Mouse (Mus musculus): Measurements from ENCODE around the gene Srrm3.

Gene Srrm3

DNA sequence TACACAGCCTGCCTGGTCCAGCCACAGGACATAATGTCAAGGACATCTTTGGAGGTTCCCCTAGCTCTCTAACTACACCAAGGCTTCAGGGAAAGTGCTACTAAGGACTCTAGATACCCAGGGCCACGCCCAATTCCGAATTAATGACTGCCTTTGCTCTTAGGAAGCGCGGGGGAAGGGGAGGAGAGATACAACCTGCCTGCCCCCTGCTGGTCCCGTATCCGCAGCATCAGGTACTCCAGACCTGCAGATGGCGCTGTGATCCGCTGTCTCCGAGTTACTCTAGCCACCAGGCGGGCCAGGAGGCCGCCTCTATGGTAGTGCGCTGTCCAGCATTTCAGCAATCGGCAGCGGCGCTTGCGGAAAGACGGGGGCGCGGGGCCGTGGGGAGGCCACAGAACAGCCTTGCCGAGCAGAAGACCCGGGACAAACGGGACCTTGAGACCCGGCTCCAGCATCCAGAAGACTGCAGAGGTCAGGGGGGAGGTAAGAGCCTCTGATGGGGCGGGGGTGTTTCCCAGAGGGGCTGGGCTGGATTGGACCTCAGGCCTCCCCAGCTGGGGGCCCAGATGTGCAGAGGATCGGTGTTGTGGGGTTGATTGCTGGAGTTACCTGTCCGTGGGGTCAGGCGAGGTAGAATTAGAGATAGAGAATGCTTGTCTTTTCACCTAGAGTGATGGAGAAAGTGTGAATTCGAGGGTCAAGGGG, at the start of gene Srrm3:
Gene Srrm3, plus strand, starts transcription at position 336 of the 708 bp plus-strand sequence.
- peak; percentile 97 to 98 for DNase-seq

DNA sequence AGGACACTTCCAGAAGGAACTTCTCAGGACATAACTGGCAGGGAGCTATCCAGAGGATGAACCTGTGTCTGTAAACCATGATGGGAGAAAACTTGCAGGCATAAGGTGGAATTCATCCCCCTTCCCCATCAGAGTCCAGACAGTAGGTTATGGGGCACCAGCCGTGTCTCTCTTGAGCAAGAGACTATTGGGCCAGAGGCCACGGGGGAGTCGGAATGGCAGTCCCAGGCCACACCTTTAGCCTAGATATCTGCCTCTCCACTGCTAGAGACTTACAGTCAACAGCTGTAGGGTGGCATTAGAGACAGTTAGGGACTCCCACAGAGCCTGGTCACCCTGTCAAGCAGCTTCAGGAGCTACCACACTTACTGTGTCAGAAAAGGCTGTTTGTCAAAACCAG, 44.8 kb upstream of the Srrm3 start:
- DNase-seq, result no peak

DNA sequence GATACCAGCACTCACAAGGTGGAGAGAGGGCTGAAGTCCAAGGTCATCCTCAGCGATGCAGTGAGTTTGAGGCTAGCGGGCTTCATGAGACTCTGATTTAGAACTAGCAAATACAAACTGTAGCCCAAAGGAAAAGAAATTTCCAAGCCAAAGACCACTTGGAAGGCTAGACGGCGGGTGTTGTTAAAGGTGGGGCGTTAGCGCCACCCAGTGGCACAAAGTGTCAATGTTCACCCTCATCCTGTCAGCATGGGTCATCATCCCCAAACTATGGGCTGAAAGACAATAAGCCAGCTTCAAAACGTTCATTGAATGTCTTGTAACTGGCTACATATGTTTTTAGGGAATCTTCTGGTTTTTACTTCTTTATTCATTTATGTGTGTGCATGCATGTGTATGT, 43.2 kb upstream of the Srrm3 start:
- DNase-seq, result peak; percentile 82 to 83

DNA sequence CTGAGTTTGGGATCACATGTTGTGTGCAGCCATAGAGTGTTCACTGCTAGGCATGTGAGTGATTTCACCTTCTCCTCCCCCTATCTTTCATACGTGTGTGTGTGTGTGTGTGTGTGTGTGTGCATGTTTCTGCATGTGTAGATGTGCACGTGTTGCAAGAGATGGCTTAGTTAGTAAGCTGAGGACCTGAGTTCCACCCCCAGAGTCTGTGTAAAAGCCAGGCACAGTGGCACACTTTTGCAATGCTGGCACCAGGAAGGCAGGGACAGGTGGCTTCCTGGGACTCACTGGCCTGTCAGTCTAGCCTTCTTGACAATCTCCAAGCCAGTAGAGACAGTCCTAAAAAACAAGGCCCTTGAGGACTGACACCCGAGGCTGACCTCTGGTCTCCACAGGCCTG, 41.7 kb upstream of the Srrm3 start:
- DNase-seq, result no peak

DNA sequence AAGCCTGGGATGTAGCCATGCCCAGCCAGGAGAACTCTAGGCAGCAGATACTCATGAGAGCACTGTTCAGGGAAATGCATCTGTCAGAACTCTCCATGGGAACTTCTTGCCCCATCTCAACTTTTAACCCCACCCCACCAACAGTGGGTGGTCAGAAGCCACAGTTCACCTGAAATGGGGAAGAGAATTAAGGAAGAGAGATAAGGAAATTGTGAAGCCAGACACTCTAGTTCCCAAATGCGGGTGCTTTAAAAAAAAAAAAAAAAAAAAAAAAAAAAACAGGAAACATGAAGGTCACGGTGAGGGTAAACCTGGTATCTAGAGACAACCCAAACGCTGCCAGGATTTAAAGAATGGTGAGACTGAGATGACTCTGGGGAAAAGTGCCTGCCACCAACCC, 34.2 kb upstream of the Srrm3 start:
- DNase-seq, result no peak

DNA sequence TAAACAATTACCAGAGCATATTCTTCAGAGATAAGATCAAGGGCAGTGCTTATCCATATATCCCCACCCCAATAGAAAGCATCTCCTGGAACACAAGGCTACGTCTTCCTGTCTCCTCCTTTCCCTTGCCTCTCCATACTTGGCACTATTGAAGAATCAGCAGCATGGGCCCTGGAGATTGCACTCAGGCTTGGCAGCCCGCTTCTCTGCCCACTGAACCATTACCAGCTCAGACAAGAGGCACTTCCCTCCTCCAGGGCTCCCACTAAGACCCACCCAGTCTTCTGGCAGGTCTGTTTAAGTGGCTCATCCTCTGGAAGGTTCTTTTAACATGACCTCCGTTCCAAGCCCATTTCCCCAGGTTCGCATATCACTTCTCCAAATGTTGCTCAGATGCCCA, 30.1 kb upstream of the Srrm3 start:
- no peak for DNase-seq

DNA sequence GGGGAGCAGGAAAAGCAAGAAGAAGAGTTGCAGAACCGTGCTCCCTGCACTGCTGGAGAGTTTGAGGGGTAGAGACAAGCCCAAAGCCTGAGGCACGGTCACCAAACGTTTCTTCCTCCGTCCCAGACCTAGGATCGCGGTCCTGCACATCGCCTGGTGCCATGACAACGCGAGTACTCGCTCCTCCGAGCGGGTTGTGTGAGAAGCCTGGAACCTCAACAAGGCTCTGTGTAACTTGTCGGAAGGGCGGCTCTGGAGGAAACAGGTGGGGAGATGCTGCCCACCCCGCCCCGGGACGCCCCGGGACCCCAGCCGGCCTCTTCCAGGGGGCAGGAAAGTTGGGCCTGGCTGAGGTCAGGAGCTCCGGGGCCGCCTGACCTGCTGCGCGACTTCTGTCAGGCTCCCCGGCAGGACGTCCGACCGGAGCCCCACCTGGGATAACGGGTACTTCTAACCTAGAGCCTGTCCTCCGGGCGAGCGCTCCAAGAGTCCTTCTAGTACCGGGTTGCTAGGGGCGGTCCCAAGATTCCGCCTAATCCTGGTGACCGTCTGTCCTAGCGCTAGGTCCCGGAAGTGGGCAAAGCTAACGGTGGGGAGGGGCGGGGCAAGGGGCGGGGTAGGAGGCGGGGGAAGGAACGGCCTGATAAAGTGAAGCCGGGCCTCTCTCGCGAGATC, 28.8 kb upstream of the Srrm3 start, which contains the start of gene Styxl1:
Gene Styxl1, minus strand, starts transcription at position 590 of the 675 bp plus-strand sequence.
- no peak for DNase-seq

DNA sequence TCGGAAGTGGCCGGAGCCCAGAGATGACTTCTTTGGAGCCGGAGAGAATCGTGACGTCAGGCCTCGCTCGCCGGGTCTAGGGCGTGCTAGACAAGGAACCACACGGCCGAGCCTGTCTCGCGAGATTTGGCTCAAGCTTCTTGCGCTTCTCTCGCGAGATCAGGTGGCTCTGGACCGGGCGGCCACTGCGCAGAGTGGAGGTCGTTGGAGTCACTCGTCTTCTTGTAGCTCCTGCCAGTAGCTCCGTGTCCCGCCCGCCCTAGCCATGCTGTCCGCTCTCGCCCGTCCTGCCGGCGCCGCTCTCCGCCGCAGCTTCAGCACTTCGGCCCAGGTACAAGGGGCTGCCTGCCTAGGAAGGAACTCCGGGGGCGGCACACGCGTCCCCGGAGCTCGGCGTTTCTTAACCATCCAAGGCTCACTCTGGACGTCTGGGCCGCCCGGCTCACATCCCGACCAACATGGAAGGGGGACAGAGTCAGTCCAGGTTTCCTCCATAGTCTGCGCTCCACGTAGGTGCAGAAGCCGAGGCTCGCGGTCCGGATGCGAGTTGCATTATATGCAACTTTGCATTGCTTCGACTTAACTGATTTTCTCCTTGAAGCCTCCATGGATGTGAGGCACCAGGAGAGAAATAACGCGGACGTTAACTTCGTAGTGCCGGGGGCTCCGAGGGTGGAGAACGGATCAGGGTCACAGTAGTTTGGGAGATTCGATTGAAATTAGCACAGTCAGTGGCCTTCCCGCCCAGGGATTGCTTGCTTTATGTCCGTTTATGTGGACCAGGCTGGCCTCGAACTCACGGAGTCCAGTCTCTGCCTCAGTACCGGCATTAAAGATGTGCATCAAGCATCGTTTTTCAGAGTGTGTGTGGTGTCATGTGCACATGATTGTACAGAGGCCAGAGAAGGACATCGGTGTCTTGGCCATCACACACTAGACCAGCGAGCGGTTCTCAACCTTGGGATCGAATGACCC, 27.9 kb upstream of the Srrm3 start, which contains the start of gene Mdh2:
Gene Mdh2, plus strand, starts transcription at position 10 of the 975 bp plus-strand sequence.
- DNase-seq, result peak; percentile 95 to 96

DNA sequence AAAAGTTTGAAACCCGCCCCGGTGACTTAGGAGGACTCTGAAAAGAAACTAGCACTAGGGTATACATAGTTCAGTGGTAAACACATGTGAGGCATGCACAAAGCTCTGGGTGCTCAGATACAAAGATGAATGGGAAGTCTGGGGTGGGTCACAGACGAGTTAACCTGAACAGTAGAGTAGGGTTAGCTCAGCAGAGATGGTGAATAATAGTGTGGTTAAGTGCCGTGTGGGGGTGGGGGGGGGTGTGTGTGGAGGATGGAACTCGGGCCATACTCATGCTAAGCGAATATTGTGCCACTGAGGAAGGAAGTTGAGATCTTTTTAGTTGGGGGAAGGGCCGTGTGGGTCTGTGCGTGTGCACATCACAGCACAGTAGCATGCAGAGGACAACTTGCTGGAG, 26.4 kb upstream of the Srrm3 start:
- no peak for DNase-seq

DNA sequence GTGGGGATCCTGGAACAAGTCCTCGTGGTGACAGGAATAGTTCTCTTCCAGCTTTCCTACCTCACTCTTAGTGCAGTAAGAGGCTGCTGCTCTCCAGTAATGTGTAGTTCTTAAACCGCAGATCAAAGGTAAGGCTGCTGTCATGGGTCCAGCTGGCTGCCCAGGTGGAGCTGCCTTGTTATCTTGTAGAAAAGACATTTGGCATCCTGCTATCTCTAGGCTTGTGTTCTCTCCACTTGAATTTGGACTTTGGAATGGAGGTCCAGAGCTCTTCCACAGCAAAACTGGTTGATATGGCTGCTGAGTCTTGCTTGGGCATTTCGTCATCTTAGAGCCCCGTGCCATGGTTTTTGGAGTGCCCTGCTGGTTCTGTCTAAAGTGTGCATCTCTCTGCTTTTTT, 23.8 kb upstream of the Srrm3 start:
- DNase-seq, result no peak

DNA sequence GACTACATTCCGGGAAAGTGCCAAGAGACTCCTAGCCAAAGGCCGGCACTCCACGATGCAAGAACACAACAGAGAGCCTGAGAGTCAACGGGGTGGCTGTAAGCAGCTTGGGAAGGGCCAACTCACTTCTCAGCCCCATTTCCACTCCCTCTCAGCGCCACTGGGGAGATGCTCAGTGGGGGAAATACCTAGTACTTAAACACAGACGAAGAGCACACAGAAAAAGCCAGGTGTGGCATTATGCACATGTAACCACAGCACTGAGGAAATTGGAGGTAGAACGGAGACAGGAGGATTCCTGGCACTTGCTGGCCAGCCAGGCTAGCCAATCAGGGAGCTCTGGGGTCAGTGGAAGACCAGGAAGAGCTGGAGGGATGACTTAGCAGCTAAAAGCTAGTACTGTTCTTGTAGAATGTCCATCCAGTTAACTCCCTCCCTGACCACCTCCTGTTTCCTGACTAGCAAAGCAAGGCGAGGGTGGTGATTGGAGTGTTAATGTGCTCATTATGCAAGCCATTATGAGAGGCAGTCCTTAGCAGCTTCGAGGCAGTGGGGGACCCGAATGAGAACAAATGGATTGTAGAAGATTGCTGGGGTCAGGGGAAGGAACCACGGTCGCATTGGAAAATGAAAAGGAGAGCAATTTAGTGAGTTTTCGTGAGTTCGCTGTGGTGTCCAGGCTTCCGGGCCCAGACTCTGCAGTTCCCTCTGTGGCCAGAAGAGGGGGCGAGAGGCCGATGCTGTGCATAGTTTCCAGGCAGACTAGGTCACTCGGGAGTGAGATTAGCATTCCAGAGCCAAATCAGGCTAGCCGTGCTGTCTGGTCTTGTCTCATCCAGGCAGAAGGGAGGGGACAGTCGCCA, 12.5 kb upstream of the Srrm3 start:
- DNase-seq, result peak; percentile 84 to 86

DNA sequence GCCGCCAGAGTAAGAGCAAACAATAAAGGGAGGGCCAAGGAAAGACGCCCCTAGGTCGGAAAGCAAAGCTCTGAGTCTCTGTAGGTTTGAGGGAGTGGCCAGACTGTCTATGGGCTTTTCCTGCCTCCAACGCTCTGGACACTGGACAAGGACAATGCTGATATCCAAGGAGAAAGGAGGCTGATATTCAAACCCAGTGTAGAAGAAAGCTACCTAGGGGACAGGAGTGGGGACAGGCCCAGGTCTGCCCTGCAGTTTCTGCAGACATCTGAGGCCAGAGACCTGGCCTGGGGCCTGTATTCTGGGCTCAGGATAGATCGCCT, 11.9 kb upstream of the Srrm3 start:
- DNase-seq, result no peak

DNA sequence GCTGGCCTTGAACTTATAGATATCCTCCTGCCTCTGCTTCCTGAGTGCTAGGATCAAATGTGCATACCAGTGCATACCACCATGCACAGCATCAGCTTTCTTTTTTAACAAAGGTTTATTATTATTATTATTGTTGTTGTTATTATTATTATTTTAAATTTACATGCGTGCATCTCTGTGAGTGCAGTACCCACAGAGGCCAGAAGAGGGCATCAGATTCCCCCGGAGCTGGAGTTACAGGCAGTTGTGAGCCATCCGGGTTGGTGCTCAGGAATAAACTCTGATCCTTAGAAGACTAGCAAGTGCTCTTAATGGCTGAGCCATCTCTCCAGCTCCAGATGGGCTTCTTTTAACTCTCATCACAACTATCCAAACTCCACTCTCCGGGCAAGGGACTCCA, 6.9 kb upstream of the Srrm3 start:
- DNase-seq, result peak; percentile 25 to 32

DNA sequence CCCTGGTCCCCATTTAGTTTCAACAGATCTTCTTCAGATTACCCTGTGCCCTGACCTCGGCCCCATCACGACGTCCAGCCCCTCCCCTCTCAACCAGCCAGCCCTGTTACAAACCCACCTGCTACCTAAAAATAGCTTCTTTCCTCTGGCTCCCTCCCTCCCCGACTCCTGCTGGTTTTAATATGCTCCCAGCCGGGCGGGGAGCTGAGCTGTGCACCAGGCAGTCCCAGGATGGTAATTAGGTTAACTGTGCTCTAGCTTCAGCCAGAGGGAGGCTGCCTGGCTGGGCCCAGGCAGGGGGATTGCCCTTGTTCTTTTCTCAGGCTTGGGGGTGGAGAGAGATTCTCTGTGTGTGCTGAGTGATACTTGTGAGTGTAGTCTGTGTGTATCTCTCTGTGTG, 5.8 kb upstream of the Srrm3 start:
- no peak for DNase-seq

DNA sequence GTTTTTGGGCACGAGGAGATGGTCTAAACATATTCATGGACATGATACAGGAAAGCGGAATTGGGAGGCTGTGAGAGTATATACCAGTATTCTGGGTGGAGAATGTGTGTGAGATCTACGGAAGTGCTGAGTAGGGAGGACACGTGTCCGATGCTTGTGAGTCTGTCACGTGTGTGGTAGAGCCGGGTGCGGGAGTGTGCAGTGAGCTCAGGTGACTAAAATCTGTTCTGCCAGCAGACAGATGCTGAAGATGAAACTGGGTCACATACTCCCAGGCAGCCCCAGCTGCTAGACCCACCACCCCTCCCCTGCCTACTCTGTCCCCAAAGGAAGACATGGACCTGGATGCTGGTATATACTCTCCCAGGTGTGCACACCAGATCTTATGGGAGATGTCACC, 4.0 kb upstream of the Srrm3 start:
- no peak for DNase-seq

DNA sequence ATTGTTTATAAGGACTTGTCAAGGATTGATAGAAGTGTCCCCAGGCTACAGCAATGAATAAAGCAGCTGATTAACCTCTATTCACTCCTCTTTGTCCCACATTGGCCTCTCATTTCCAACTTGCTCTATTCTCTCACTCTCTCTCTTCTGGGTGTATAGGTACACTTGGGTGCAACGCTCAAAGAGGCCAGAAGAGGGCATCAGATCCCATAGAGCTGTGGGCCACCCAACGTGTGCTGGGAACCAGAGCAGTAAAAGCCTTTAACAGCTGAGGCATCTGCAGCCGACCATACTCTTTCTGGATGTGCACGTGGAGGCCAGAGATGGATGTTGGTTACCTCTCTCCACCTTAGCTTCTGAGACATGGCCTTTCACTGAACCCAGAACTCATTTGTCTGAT, 3.6 kb upstream of the Srrm3 start:
- no peak for DNase-seq

DNA sequence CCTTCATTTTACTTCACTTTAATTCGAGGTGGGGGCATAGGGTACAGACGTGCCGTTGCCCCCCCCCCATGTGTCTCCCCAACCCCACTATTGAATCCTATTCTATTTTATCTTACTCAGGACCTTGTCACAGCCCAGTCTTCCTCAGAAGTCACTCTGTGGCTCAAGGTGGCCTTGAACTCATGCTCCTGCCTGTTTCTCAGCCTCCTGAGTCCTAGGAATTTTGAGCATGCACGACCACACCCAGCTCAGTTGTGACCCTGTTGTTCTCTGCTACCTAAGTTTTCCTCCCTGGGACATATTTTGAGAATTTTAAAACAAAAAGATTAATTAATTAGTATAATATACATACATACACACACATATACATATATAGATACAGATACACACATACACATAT, 3.0 kb upstream of the Srrm3 start:
- no peak for DNase-seq

DNA sequence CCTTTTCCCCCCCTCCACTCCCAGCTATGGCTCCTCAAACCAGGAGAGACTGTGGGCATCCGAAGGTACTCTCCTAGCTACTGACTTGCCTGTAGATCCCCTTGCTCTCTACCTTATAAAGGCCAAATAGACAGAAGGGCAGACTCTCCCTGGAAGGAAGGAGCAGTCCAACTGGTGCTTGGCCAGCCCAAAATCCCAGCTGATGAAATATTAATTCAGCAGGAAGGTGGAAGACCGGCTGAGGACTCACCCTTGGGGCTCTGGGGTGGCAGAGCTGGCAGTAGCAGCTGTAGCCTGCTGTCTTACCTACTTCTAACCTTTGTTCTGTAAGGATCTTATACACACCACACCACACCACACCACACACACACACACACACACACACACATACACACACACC, 2.0 kb upstream of the Srrm3 start:
- no peak for DNase-seq

DNA sequence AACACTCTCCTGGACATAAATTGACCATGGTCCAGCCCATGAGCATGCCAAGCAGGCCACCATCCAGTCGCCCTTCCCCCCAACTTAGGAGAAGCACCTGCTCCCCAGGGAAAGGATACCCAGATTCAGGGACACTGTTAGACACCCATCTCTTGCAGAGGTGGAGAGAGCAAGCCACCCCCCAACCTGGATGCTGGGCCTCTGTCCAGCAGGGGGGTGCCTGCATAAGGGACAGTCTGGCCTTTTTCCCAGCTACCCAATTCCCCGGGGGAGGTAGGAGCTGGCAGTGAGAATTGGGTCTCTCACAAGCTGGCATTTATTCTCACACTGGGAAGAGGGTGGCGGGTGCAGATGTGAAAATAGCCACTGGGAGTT, 560 bp downstream of the Srrm3 start:
- DNase-seq, result no peak

DNA sequence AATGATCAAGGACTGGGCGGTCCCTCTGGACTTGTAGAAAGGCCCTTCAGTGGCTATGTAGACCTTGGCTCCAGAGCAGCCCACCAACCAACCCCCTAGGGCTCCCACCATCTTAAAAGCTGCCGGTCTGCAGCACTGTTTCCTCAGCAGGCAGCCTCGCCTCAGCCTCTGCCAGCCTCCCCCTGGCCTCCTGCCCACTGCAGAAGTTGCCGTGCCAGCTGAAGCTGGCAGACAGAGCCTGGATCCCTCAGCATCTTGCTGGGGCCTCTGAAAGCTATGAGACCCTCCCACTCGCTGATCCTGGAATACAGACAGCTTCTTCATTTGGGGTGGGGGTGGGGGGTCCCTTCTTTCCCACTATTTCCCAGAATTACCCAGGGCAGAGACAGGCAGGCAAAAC, 6.3 kb downstream of the Srrm3 start:
- DNase-seq, result no peak

DNA sequence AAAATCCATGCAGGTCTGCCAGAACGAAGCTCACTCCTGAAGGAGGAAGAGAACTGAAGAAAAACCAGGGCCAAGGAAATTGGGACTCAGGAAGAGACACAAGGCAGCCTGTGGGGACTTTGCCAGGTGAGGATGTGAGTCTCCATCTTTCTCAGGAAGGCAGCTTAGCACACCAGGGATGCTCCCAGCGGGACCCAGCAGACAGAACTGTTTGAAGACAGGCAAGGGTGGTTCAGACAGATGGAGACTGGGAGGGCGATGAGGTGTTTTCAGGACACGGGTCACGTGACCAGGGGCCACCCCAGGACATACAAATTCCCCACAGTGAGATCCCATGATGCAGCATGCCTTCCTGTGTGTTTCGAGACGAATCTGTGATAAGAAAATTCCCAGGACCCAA, 11.8 kb downstream of the Srrm3 start:
- DNase-seq, result no peak

DNA sequence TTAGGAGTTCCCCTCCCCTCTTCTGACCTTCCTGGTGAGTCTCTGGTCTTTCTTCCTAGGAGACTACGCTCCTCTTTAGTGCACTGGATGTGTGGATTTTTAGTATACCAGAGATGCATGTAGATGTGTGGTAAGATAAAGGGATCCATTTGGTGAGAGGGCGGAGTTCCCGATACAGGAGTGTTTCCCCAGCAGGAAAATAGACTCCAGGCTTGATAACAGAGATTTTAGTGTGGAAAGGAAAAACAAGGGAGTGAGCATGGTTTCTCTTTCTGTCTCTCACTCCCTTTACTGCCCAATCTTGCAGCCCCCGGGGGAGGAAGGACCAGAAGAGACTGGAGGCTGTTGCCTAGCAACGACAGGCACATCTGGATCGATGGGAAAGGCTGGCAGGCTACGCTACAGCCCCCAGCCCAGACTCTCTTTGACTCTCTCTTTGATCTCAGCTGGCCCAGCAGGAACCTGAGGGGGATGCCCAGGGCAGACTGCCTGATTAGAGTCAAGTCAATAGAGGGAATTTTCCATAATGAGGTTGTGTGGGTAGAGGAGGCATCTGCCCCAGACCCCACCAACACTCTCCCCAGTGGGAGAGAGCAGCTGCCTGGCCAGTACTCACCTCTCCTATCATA, 15.7 kb downstream of the Srrm3 start:
- DNase-seq, result no peak

All from B cell, adult 2 months (primary cell).